Mouse (Mus musculus) embryonic facial prominence, embryonic 13.5 days (tissue): Measurements from ENCODE around the gene Cplx3. TPM values are rescaled to one million over a fixed set of nuclear protein-coding genes. Genes with fewer than 3 reads are reported as not detected.

Experiments used
- ATAC-seq: fragments of 200-750 bp; cut with Nextera tagmentation; 2 replicates; pipeline ENCODE4 v1.8.0; 2017; ENCODE audit warnings: low read depth; ENCODE audit not compliant: insufficient number of reproducible peaks, insufficient read depth, low FRiP score, low TSS enrichment
- H3K27ac ChIP-seq: fragments of 300-500 bp; sonication (generic); 2 replicates; pipeline ENCODE4 v1.5.1; 2015; ENCODE audit warnings: moderate library complexity, mild to moderate bottlenecking, inconsistent platforms
- H3K27me3 ChIP-seq: fragments of 300-500 bp; sonication (generic); 2 replicates; pipeline ENCODE4 v1.6.1; 2015; ENCODE audit warnings: mild to moderate bottlenecking, inconsistent platforms
- H3K36me3 ChIP-seq: fragments of 300-500 bp; sonication (generic); 2 replicates; pipeline ENCODE4 v1.6.1; 2015; ENCODE audit warnings: mild to moderate bottlenecking, inconsistent platforms
- H3K4me1 ChIP-seq: fragments of 300-500 bp; sonication (generic); 2 replicates; pipeline ENCODE4 v1.6.1; 2015; ENCODE audit warnings: inconsistent platforms
- H3K4me2 ChIP-seq: fragments of 300-500 bp; sonication (generic); 2 replicates; pipeline ENCODE4 v1.6.1; 2015; ENCODE audit warnings: moderate library complexity, mild to moderate bottlenecking, inconsistent platforms
- H3K4me3 ChIP-seq: fragments of 300-500 bp; sonication (generic); 2 replicates; pipeline ENCODE4 v1.5.1; 2015; ENCODE audit warnings: mild to moderate bottlenecking, inconsistent platforms
- H3K9ac ChIP-seq: fragments of 300-500 bp; sonication (generic); 2 replicates; pipeline ENCODE4 v1.6.1; 2015; ENCODE audit warnings: mild to moderate bottlenecking, inconsistent platforms
- H3K9me3 ChIP-seq: fragments of 300-500 bp; sonication (generic); 2 replicates; pipeline ENCODE4 v1.6.1; 2016; ENCODE audit warnings: inconsistent platforms
- WGBS: fragments of 180-500 bp; shearing (Covaris S2); methylation state at CpG from one replicate; pipeline ENCODE4 v1.1.7; 2015; ENCODE audit warnings: mixed read lengths; 5-methylcytosine and 5-hydroxymethylcytosine counted together
- polyA plus RNA-seq: library from polyadenylated mRNA; unstranded; fragments of >200 nt; fragmentation: Nextera tagmentation; extraction: Ambion mirVana; gene quantifications from 2 replicates; pipeline ENCODE4 v1.2.1, GENCODE M21; 2015

The Cplx3 gene
- polyA plus RNA-seq, 1 experiment from 2014 or later: not detected

DNA sequence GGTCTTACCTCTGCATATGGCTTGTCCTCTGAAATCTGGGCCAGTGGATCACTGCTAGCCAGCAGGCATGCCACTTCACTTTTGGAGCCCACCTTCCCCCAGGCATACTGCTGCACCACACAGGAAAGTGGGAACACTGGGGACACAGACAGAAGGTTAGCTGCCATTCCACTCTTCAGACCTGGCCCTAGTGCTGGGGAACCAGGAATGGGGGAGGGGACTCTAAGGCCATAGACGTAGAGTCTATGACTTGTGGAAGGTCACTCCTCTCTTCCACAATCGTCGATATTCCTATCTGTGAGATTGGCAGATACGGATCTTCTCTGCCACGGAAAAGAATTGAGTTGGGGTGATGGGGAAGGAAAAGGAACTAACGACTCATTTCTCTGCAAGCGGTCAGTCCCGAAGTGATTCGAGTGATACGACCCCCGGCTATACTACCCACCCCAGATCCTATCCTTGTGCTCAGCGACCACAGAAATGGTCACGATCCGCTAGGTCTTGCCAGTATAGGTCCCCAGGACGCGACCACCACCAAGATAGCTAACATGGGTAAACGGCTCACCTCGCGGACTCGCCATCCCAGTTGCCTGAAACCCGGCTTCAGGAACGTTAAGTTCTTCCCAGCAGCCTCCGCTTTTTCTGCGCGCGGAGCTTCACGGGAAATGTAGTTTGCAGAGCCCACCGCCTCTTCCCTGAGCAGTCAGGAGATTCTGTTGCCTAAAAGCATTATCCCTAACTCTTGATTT, 53.8 kb downstream of the Cplx3 start, which contains the start of gene Mpi:
Mpi (minus strand) TSS at position 625 of the 749 bp plus-strand sequence.
- Histone ChIP-seq H3K27me3 (no peaks in the 10 kb centered on the region), H3K9me3 (no peaks in the 10 kb centered on the region), H3K9ac (peak within 1 kb of the TSS; percentile 79), H3K4me3 (peak within 1 kb of the TSS; percentile 66), H3K4me2 (peak within 1 kb of the TSS; percentile 84), H3K36me3 (peaks cover 32% of the 10 kb centered on the region), H3K27ac (no peak within 1 kb of the TSS), H3K4me1 (peaks cover 7% of the 10 kb centered on the region)
- ATAC-seq: no peak
- WGBS: 0% methylated on average over 28 of the region's 28 CpGs

DNA sequence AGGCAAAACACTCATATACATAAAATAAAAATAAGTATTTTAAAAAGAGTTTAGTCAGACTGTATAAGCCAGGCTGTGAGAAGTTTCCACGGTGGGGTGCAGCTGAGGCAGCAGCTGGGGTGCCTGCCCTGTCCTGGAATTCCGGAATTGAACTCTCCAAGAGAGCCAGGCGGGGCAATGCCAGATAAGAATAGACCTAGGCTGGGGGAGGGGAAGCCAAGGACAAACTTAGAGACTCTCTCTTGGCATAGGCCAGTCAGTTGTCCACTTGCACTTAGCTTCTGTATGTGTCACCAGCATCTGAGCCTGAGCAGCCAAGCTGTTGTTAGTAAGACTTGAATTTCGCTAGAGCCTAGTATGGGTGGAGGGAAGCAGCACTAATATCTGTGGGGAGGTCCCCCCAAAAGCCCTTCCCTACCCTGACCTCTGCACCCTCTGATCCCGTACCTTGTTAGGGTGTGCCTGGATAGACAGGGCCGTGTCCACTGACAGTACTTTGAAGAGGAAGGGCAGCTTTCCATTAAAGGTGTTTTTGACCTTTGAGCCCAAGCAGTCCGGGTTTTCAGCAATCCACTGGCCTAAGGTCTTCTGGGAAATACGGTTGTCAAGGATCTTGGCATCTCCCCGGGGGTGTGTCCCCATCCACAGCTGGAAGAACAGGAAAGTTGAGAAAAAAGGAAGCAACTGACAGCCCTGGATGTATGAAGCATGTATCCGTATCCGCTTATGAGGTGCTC, 55.8 kb downstream of the Cplx3 start:
- Histone ChIP-seq H3K4me2 (no peak overlapping the region), H3K36me3 (peaks cover 52% of the 10 kb centered on the region), H3K9me3 (no peaks in the 10 kb centered on the region), H3K27me3 (no peaks in the 10 kb centered on the region), H3K4me3 (no peak overlapping the region), H3K4me1 (peaks cover 7% of the 10 kb centered on the region), H3K9ac (no peak overlapping the region), H3K27ac (no peak overlapping the region)
- 84% methylated on average over 11 of the region's 11 CpGs for WGBS
- ATAC-seq: no peak

Other genes with a start within 250 kb of the Cplx3 start
- 27.9 and 30.0 TPM in 2 replicates for gene Ppcdc, start 166.2 kb downstream of the Cplx3 start, polyA plus RNA-seq
- gene Scamp5, start 138.2 kb downstream of the Cplx3 start, polyA plus RNA-seq: 14.8 and 16.4 TPM in 2 replicates
- gene Rpp25, start 102.3 kb downstream of the Cplx3 start, polyA plus RNA-seq: 0.61 and 1.3 TPM in 2 replicates
- gene Cox5a, start 85.0 kb downstream of the Cplx3 start, polyA plus RNA-seq: 473 and 528 TPM in 2 replicates
- 25.1 and 28.9 TPM in 2 replicates for gene Fam219b, start 68.8 kb downstream of the Cplx3 start, polyA plus RNA-seq
- gene Mpi, start 53.5 kb downstream of the Cplx3 start, polyA plus RNA-seq: 47.1 and 48.8 TPM in 2 replicates
- 54.2 and 61.7 TPM in 2 replicates for gene Scamp2, start 45.3 kb downstream of the Cplx3 start, polyA plus RNA-seq
- 20.3 and 26.9 TPM in 2 replicates for gene Ulk3, start 16.8 kb downstream of the Cplx3 start, polyA plus RNA-seq
- gene Lman1l, start 14.5 kb upstream of the Cplx3 start, polyA plus RNA-seq: not detected in 2 replicates
- gene Csk, start 47.4 kb upstream of the Cplx3 start, polyA plus RNA-seq: 32.4 and 38.0 TPM in 2 replicates
- gene Cyp1a2, start 77.4 kb upstream of the Cplx3 start, polyA plus RNA-seq: not detected in 2 replicates
- not detected in 2 replicates for gene Cyp1a1, start 81.6 kb upstream of the Cplx3 start, polyA plus RNA-seq
- 34.2 and 35.0 TPM in 2 replicates for gene Edc3, start 102.3 kb upstream of the Cplx3 start, polyA plus RNA-seq
- 71.7 and 74.5 TPM in 2 replicates for gene Clk3, start 159.6 kb upstream of the Cplx3 start, polyA plus RNA-seq
- 6.7 and 6.8 TPM in 2 replicates for gene Arid3b, start 230.5 kb upstream of the Cplx3 start, polyA plus RNA-seq